In genomic region chr6:83354856-83355781, GRCm38 (mm10) we compare ENCODE assay signal across 17 mouse cellular contexts. TPM values are rescaled to one million over a fixed set of nuclear protein-coding genes. Genes with fewer than 3 reads are reported as not detected.
DNase-seq lines count a peak whose midpoint lies in the region; ATAC-seq lines count a peak whose summit lies in the region.
"Had no signal": no experiment of that assay in that cellular context is flagged by ENCODE, and none has a peak within 500 bp of the region (broad histone marks: within the 10 kb centered on the region; RNA-seq: fewer than 3 reads in every experiment).

No protein-coding gene starts in this region.

- H3K4me3 ChIP-seq in liver, embryonic 13.5 days (replicated peaks), result no peak overlapping the region
- H3K4me3 ChIP-seq: hindbrain, embryonic 12.5 days; midbrain, embryonic 12.5 days; neural tube, embryonic 13.5 days had no signal

- peak overlapping the region; percentile 99 for H3K27ac ChIP-seq in liver, embryonic 13.5 days
- H3K27ac ChIP-seq: hindbrain, embryonic 12.5 days; midbrain, embryonic 12.5 days; neural tube, embryonic 13.5 days had no signal

- H3K4me2 ChIP-seq in liver, embryonic 13.5 days, result 0 out of 2 replicates have a peak overlapping the region, but pooled peaks have one; percentile 13
- H3K4me2 ChIP-seq: hindbrain, embryonic 12.5 days; lung, embryonic 14.5 days; midbrain, embryonic 12.5 days; neural tube, embryonic 13.5 days had no signal

- H3K36me3 ChIP-seq in liver, embryonic 13.5 days, result peaks cover 81% of the 10 kb centered on the region

- H3K4me1 ChIP-seq in liver, embryonic 13.5 days (replicated peaks), result peaks cover 68% of the 10 kb centered on the region

- no peaks in the 10 kb centered on the region for H3K27me3 ChIP-seq in liver, embryonic 13.5 days
- H3K27me3 ChIP-seq: hindbrain, embryonic 12.5 days; midbrain, embryonic 12.5 days; neural tube, embryonic 13.5 days had no signal

- H3K9ac ChIP-seq in liver, embryonic 13.5 days, result peak overlapping the region; percentile 34; the same call in 1 of the 2 replicates
- H3K9ac ChIP-seq: hindbrain, embryonic 12.5 days; lung, embryonic 14.5 days; midbrain, embryonic 12.5 days; neural tube, embryonic 13.5 days had no signal

- DNase-seq in adrenal gland, postnatal 14 days, result peak; percentile 49
- no peak for DNase-seq in adrenal gland, postnatal 4 days (ENCODE audit: low spot score in 2 of 2)
- peak; percentile 28 to 42 for DNase-seq in kidney, adult 8-10 months
- DNase-seq in kidney, postnatal 10 days, result no peak
- peak; percentile 52 for DNase-seq in fat pad, adult 2 months (ENCODE audit: extremely low read depth, low read depth, low spot score)
- DNase-seq in liver, embryonic 13.5 days, result no peak
- no peak for DNase-seq in right cerebral cortex, adult 18-20 months
- no peak for DNase-seq in retina, postnatal 1 day
- DNase-seq: gastrocnemius, postnatal 14 days; heart, postnatal 10 days; lung, embryonic 14.5 days; right cerebral cortex, postnatal 25 days; thymus, postnatal 4 days had no signal

- ATAC-seq in liver, embryonic 13.5 days (ENCODE audit: low read depth), result no peak
- ATAC-seq: inflammation-experienced regulatory T-cells, adult 6 months had no signal

- 77% methylated on average over 9 of the region's 9 CpGs for WGBS in liver, embryonic 13.5 days (ENCODE audit: insufficient replicate concordance)

- H3K9me3 ChIP-seq in liver, embryonic 13.5 days (replicated peaks), result no peaks in the 10 kb centered on the region
- H3K9me3 ChIP-seq: hindbrain, embryonic 12.5 days; midbrain, embryonic 12.5 days; neural tube, embryonic 13.5 days had no signal

RNA-seq across cellular contexts. Expression of gene Bola3, which starts 6.2 kb away (rescaled TPM):
- 261 TPM in 2 replicates for total RNA-seq in adrenal gland, postnatal 14 days (2021)
- 100 to 1,000 TPM; 130 to 162 TPM for total RNA-seq in adrenal gland, postnatal 4 days (2021)
- polyA plus RNA-seq in liver, embryonic 13.5 days (2015; fragmentation: Nextera tagmentation; extraction: Ambion mirVana), result 329 and 343 TPM in 2 replicates

RNA-seq across cellular contexts. Expression of gene Mob1a, which starts 29.3 kb away (rescaled TPM):
- total RNA-seq in adrenal gland, postnatal 14 days (2021), result 75.9 and 79.9 TPM in 2 replicates
- 10 to 100 TPM; 75.9 to 78.2 TPM for total RNA-seq in adrenal gland, postnatal 4 days (2021)
- polyA plus RNA-seq in liver, embryonic 13.5 days (2015; fragmentation: Nextera tagmentation; extraction: Ambion mirVana), result 36.9 and 46.5 TPM in 2 replicates

RNA-seq across cellular contexts. Expression of gene Mthfd2, which starts 29.4 kb away (rescaled TPM):
- total RNA-seq in adrenal gland, postnatal 14 days (2021), result 21.1 and 24.1 TPM in 2 replicates
- total RNA-seq in adrenal gland, postnatal 4 days (2021), result 10 to 100 TPM; 18.2 to 23.8 TPM
- 90.3 and 106 TPM in 2 replicates for polyA plus RNA-seq in liver, embryonic 13.5 days (2015; fragmentation: Nextera tagmentation; extraction: Ambion mirVana)

Comparison
In these comparisons a context has a peak if more than half of its experiments do, and no peak if none do; other contexts are left out.
1. DNase-seq: peak in adrenal gland, postnatal 14 days (single experiment), kidney, adult 8-10 months (2 of 2) and fat pad, adult 2 months (single experiment); none in adrenal gland, postnatal 4 days (0 of 2), kidney, postnatal 10 days (single experiment), liver, embryonic 13.5 days (single experiment), right cerebral cortex, adult 18-20 months (single experiment) and retina, postnatal 1 day (single experiment).